Mouse (Mus musculus) liver, embryonic 18 days (tissue): Measurements from ENCODE around the gene Snx15. TPM values are rescaled to one million over a fixed set of nuclear protein-coding genes. Genes with fewer than 3 reads are reported as not detected.

Experiments
- polyA plus RNA-seq: library from polyadenylated mRNA; depleted of rRNA; stranded (reverse); fragments of >200 nt; gene quantifications from 2 replicates; pipeline ENCODE4 v1.2.3, GENCODE M21; 2012; rRNA removed

Snx15 gene
- polyA plus RNA-seq, result 32.0 and 35.8 TPM in 2 replicates

DNA sequence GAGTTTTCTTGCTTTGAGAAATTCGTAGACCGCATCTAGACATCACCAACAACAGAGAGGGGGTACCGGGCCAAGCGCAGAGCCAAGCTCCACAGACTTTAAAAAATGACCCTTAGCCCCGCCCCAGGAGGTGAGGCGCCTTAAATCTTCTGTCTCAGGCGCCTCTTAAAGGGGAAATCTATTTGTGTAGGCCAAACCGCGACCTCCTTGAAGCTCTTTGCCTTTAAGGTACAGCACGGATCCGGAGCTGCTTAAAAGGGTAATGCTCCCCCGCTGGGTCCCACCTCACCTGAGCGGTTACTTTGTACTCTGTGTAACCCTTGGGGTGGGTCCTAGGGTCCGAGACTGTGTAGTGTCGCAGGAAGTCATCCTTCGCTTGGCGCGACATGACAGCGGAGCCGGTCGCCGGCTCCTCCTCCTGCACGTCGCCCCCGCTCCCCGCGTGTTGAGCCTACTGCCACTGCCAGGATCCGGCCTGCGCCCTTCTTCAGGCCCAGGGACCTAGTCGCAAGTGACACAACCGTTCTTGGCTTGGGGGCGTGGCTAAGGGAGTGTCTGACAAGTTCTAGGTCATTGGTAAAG lies at the start of gene Snx15:
TSS of gene Snx15 (minus strand) at position 545 of the 582 bp plus-strand sequence.

DNA sequence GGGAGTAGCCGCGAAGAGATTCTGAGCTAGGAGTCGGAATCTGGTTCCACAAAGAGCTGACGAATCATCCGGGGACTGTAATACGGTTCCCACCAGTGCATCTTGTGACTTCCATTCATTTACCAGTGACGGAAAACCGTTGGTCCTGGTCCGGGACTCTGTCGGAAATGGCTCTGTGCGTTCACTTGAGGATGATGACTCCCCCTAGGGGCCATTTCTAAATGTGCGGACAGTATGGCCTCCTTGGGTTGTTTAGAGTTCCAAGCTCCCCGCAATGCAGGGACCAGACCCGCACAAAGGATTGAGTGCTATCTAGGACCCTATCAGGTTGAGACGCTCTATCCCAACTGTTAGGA lies 13.3 kb upstream of the Snx15 start, which contains the start of gene Arl2:
TSS of gene Arl2 (minus strand) at position 155 of the 356 bp plus-strand sequence.

DNA sequence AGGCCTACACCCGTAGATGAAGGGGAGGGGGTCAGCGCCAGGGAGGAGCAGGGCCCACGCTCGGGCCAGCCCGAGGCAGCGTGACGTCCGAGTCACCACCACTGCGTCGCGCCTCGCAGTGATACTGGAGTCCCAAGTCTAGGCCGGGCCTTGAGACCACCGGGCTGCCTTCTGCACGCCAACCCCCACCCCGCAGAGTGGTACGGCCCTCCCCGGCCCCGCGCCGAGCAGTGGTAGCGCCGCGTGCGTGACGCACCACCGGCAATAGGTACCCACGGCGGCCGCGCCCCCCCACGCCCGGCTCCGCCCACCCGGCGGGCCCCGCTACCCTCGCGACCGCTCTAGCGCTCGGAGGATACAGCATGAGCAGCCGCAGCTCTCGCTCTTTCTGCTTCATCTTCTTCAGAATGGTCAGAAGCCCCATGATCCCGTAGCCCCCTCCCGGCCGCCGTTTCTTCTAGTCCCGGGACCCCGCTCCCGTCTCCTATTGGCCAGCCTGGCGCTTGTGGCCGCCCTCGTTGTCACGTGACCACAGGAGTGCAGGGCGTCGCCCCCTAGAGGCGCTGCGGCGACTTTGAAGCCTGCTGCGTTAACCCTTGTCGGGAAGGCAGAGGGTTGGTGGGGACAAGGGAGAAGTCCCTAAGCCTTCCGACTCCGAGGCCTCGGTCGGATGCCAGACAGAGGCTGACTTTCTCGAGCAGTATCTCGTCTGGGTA lies 12.7 kb upstream of the Snx15 start, which contains the start of gene Batf2:
TSS of gene Batf2 (plus strand) at position 306 of the 716 bp plus-strand sequence.

DNA sequence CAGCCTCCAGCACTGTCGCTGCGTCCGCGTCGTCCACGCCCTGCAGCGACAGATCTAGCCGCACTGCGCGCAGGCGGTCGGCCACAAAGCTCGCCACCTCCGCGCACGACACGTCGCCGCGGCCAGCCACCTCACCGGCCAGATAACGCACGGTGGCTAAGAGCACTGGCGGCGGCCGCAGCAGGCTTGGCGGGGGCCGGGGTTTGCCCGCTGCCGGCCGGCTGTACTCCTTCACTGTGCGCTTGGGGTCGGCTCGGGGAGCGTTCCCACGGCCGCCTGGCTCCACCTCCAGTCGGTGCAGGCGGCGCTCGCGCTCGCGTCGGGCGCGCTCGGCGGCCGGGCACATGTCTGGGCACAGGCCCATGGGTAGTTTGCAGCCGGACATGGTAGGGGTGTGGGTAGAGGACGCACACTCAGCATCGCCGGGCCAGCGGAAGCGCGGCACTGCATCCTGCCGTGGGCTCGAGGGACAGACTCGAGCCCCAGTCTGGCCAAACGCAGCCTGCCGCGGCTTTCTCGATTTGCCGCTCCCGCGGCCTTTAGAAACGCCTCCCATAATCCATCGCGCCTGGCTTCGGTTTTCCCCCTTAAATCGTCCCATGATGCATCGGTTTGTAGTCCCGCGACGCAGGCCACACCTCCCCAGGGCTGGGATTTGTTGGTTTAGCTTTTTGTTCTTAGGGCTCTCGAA lies 10.0 kb downstream of the Snx15 start, which contains the start of gene Sac3d1:
TSS of gene Sac3d1 (minus strand) at position 665 of the 691 bp plus-strand sequence.

DNA sequence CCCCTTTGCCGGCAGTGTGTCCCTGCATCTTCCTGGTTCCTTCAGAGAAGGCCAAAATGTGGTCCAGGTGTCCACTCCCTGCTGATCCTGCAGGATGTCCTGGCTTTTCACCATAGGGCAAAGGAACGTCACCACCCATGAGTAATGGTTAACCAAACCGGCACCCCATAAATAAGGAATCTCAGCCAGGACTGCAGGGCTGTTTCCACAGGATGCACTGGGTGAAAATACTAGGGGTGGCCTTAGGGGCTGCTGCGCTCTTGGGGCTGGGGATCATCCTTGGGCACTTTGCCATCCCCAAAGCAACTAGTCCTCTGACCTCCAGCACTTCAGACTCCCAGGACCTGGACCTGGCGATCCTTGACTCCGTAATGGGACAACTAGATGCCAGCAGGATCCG lies 22.5 kb downstream of the Snx15 start, which contains the start of gene Naaladl1:
TSS of gene Naaladl1 (plus strand) at position 197 of the 400 bp plus-strand sequence.

DNA sequence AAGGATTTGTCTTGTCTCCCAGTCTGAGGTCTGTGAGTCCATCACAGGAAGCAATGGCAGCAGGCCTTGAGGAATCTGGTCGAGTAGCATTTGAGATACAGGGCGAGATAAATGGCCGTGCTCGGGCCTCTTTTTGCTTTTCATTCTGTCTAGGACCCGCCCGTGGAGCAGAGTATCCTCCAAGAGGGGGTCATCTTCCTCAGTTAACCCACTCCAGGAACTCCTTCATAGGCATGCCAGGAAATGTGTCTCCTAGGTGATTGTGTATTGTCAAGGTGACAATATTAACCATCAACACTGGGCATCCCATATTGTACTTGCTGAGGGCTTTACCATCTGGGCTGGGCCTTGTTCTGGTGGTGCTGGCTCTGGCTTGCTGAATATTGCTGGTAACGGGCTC lies 34.0 kb downstream of the Snx15 start, which contains the start of gene AC131692.1:
TSS of gene AC131692.1 (plus strand) at position 301 of the 400 bp plus-strand sequence.

DNA sequence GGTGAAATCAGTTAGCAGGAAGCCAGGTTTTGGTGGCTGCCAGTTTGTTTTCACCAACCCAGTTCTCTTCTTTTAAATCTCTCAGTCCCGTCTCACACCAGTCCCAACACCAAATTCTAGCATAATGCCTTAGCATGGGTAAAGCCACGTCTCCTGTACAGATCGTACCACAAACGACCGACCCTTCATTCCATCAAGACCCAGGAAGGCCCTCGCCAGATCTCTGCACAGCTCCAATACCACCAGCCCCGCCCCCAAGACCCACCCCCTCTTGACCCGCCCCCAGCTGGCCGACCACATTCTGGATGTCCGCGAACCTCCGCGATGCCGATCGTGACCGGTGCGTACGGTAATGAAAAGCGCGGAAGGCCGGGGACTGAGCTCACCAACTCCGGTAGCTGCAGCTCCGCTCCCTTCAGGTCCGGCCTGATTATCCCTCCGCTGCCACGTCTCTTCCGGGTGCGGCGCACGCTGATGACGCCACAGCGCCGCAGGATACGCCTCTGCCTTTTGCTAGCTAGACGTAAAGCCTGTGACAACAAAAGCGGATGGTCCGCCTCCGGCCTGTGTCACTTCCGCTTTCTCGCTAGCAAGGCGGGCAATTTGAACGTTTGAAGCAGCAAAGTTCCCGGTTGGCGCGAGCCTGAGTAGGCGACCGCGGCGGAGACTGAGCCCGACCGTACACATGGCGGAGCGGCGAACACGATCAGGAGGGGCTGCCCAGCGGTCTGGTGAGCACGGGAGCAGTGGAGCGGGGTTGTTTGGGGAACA lies 43.4 kb downstream of the Snx15 start, which contains the start of the genes Zfpl1 and Cdca5:
TSS of gene Zfpl1 (minus strand) at position 479 of the 771 bp plus-strand sequence.
TSS of gene Cdca5 (plus strand) at position 506 of the 771 bp plus-strand sequence.

DNA sequence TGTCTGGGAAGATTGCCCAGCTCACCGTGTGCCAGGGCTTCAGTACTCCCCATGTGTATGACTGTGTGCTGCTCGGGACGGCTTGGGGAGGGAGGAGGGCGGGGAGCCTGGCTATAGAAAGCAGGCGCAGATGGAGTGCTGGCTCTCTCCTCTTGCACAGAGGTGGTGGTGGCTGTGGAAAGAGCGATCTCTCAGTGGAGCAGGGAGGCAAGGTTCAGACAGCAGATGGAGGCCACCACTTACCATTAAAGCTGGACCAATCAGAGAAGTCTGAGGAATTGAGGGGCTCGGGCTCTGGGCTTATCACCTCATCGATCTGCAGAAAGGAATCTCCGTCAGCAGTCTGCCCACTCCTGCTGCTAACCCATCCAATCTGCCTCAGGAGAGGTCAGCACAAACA lies 45.9 kb downstream of the Snx15 start, which contains the start of gene Gm28374:
TSS of gene Gm28374 (minus strand) at position 101 of the 400 bp plus-strand sequence.

DNA sequence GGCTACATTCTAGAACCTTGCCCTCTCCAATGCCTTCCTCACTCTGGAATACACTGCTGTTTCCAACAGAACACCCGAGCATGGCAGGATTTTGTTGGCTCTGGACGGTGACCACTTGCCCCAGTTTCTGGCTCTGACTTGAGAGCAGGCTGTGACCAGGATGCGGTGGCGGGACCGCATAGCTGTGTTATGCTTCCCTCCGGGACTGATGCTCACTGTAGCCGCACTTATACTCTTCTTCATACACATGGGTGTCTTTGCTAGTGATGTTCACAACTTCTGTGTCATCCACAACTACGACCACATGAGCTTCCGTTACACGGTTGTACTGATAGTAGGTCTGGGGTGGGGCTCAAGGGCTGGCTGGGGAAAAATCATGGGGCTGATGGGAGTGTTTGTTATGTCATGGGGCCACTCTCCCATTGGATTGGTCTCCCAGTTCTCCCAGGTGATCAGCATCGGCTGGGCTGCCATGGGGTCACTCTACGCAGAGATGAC lies 48.1 kb downstream of the Snx15 start, which contains the start of gene Tmem262:
TSS of gene Tmem262 (plus strand) at position 51 of the 498 bp plus-strand sequence.

DNA sequence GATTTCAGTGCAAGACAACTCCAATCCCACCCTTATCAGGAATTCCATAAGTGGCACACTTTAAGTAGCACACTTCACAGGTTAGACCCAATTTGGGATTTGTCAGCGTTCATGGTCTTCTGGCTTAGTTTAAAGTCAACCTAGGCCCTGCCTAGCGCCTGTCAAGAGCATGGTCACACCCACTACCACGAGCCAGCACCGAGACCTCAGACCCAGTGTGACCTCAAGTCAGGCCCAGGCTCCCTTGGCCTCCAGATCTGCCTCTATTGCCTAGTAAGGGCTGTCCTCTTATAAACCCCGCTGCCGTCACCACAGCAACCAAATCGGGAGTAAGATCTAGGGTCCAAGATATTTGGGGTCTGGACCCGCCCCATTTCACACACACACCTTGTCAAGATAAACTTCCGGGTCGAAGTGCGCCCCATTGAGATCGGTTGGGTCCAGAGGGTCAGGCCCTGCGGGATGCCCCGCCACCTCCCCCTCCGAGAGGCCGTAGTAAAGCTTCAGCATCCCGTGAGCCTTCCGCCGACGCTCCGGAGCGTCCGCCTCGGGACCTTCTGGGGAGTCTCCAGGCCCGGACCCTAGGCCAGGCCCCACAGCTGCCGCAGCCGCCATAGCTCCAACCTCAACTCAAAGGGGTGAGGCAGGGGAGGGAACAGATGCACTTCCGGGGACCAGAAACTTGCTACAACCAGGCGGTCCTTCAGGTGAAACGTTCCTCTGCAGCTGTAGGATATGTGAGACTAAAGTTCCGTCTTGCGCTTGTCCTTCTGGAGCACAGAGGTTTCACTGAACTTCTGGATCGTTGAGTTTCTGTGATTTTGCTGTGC lies 51.3 kb downstream of the Snx15 start, which contains the start of gene Vps51:
TSS of gene Vps51 (minus strand) at position 668 of the 830 bp plus-strand sequence.

Other genes starting within 250 kb of the Snx15 start
- gene Tigd3, start 234.2 kb downstream of the Snx15 start, polyA plus RNA-seq, result 1.1 and 1.4 TPM in 2 replicates
- gene Dpf2, start 215.3 kb downstream of the Snx15 start, polyA plus RNA-seq, result 31.6 and 33.1 TPM in 2 replicates
- 3.1 and 3.5 TPM in 2 replicates for gene Cdc42ep2, start 203.5 kb downstream of the Snx15 start, polyA plus RNA-seq
- gene Pola2, start 164.1 kb downstream of the Snx15 start, polyA plus RNA-seq, result 32.2 and 32.9 TPM in 2 replicates
- gene Slc22a20, start 142.2 kb downstream of the Snx15 start, polyA plus RNA-seq, result 0.05 and 0.07 TPM in 2 replicates
- gene Capn1, start 112.4 kb downstream of the Snx15 start, polyA plus RNA-seq, result 16.0 and 18.9 TPM in 2 replicates
- gene Syvn1, start 81.7 kb downstream of the Snx15 start, polyA plus RNA-seq, result 12.0 and 13.7 TPM in 2 replicates
- 22.4 and 23.7 TPM in 2 replicates for gene Mrpl49, start 70.5 kb downstream of the Snx15 start, polyA plus RNA-seq
- gene Fau, start 70.5 kb downstream of the Snx15 start, polyA plus RNA-seq, result 1,008 and 1,075 TPM in 2 replicates
- gene Znhit2, start 67.1 kb downstream of the Snx15 start, polyA plus RNA-seq, result 18.6 and 20.3 TPM in 2 replicates
- gene Tm7sf2, start 59.9 kb downstream of the Snx15 start, polyA plus RNA-seq, result 74.1 and 93.2 TPM in 2 replicates
- 20.2 and 24.9 TPM in 2 replicates for gene Vps51, start 51.1 kb downstream of the Snx15 start, polyA plus RNA-seq
- not detected in 2 replicates for gene Tmem262, start 48.3 kb downstream of the Snx15 start, polyA plus RNA-seq
- gene Gm28374, start 46.0 kb downstream of the Snx15 start, polyA plus RNA-seq, result 0.26 and 0.29 TPM in 2 replicates
- 18.7 and 21.2 TPM in 2 replicates for gene Zfpl1, start 43.3 kb downstream of the Snx15 start, polyA plus RNA-seq
- gene Cdca5, start 43.3 kb downstream of the Snx15 start, polyA plus RNA-seq, result 11.0 and 11.4 TPM in 2 replicates
- gene AC131692.1, start 33.9 kb downstream of the Snx15 start, polyA plus RNA-seq, result 0.14 and 0.23 TPM in 2 replicates
- gene Naaladl1, start 22.5 kb downstream of the Snx15 start, polyA plus RNA-seq, result 2.1 TPM in 2 replicates
- gene Sac3d1, start 9.7 kb downstream of the Snx15 start, polyA plus RNA-seq, result 12.5 and 12.8 TPM in 2 replicates
- gene Batf2, start 12.7 kb upstream of the Snx15 start, polyA plus RNA-seq, result 1.4 and 1.5 TPM in 2 replicates
- gene Arl2, start 13.2 kb upstream of the Snx15 start, polyA plus RNA-seq, result 16.7 and 18.5 TPM in 2 replicates
- 0.05 TPM in 2 replicates for gene Majin, start 56.1 kb upstream of the Snx15 start, polyA plus RNA-seq
- gene Gpha2, start 98.1 kb upstream of the Snx15 start, polyA plus RNA-seq, result not detected in 2 replicates
- 4.8 and 5.2 TPM in 2 replicates for gene Ppp2r5b, start 107.6 kb upstream of the Snx15 start, polyA plus RNA-seq
- 5.6 and 6.8 TPM in 2 replicates for gene Atg2a, start 113.4 kb upstream of the Snx15 start, polyA plus RNA-seq
- gene Ehd1, start 148.4 kb upstream of the Snx15 start, polyA plus RNA-seq, result 57.5 and 76.1 TPM in 2 replicates
- gene Cdc42bpg, start 178.2 kb upstream of the Snx15 start, polyA plus RNA-seq, result 4.2 and 5.4 TPM in 2 replicates
- 16.8 and 18.1 TPM in 2 replicates for gene Men1, start 206.7 kb upstream of the Snx15 start, polyA plus RNA-seq
- gene Map4k2, start 212.8 kb upstream of the Snx15 start, polyA plus RNA-seq, result 29.5 and 37.2 TPM in 2 replicates
- gene Sf1, start 235.4 kb upstream of the Snx15 start, polyA plus RNA-seq, result 43.1 and 53.9 TPM in 2 replicates